Mouse (Mus musculus): Measurements from ENCODE around the gene Hoxd12.

The Hoxd12 gene

GRCm38 (mm10) chr2:74681594-74682531 is 7.0 kb downstream of the Hoxd12 start:
- DNase-seq (ENCODE audit: low spot score): no peak

DNA sequence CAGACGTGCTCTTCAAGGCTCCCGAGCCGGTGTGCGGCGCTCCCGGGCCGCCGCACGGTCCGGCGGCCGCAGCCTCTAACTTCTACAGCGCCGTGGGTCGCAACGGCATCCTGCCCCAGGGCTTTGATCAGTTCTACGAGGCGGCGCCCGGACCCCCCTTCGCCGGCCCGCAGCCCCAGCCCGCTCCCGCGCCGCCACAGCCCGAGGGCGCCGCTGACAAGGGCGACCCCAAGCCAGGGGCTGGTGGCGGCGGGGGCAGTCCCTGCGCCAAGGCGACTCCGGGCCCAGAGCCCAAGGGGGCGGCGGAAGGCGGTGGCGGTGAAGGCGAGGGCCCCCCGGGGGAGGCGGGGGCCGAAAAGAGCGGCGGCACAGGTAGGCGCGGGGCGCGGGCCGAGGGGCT is 8.0 kb downstream of the Hoxd12 start:
- DNase-seq (ENCODE audit: low spot score): no peak

GRCm38 (mm10) chr2:74683471-74683951 is 8.7 kb downstream of the Hoxd12 start:
- DNase-seq (ENCODE audit: low spot score): no peak

DNA sequence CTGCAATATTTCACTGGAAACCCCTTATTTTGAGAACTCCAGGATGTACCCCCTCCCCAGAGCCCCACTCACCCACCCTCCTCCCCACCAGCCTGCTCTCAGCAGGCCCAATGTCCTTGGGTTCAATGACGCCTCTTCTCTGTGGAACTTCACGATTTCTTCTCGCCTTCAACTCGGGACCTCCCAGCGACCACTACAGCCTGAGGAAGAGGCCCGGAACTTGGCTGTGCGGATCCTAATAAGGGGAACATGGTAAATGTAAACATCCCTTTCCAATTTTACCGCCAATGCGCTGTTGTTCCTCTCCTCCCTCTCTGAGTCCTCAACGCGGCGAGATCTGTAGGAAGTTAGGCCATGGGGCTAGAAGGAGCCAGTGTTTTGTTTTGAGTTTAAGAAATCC is 9.3 kb downstream of the Hoxd12 start:
- no peak for DNase-seq (ENCODE audit: low spot score)

GRCm38 (mm10) chr2:74685059-74685603 is 10.3 kb downstream of the Hoxd12 start:
- no peak for DNase-seq (ENCODE audit: low spot score)

DNA sequence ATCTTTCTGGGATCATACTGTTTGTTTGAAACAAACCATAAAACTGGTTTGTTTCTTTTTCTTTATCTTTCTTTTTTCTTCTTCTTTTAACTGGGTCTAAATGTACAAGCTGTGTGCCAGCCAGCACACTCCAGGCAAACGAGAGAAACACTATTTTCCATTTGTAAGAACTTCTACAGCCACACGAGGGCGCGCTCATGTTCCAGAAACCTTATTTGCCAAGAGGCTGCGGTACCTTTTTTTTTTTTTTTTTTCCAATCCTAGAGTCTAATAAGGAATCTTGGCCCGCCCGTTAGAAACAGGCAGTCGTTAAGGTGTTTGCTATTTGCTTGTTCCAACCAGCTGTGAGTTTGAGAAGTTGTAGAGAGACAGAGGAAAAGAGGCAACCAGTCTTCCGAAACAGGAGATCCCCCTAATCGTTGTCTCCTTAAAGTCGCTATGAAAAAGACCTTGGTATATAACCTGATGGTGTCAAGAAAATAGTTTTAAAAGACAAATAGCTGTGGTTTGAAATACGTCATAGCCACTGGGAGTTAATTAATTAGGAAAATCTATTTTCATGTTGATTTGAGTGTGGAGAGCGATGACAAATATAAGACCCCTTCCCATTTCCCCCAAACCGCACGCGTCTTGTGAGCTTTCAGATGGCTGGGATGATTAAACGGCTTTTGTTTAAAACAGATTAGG is 11.6 kb downstream of the Hoxd12 start:
- DNase-seq (ENCODE audit: low spot score): peak; percentile 93

GRCm38 (mm10) chr2:74686988-74687697 is 12.3 kb downstream of the Hoxd12 start:
- DNase-seq (ENCODE audit: low spot score): no peak

GRCm38 (mm10) chr2:74687698-74688555 is 13.1 kb downstream of the Hoxd12 start:
- DNase-seq (ENCODE audit: low spot score): no peak

GRCm38 (mm10) chr2:74688795-74689573 is 14.2 kb downstream of the Hoxd12 start:
- DNase-seq (ENCODE audit: low spot score): no peak

- DNase-seq (ENCODE audit: low spot score): no peak
Observed at GRCm38 (mm10) chr2:74689574-74690337, 14.9 kb downstream of the Hoxd12 start.

- DNase-seq (ENCODE audit: low spot score): no peak
Observed at GRCm38 (mm10) chr2:74690338-74690716, 15.5 kb downstream of the Hoxd12 start.

GRCm38 (mm10) chr2:74691022-74691951 is 16.5 kb downstream of the Hoxd12 start, which contains the start of gene Hoxd10:
Gene Hoxd10, plus strand, starts transcription at chr2:74691924.
- peak; percentile 90 for DNase-seq (ENCODE audit: low spot score)

DNA sequence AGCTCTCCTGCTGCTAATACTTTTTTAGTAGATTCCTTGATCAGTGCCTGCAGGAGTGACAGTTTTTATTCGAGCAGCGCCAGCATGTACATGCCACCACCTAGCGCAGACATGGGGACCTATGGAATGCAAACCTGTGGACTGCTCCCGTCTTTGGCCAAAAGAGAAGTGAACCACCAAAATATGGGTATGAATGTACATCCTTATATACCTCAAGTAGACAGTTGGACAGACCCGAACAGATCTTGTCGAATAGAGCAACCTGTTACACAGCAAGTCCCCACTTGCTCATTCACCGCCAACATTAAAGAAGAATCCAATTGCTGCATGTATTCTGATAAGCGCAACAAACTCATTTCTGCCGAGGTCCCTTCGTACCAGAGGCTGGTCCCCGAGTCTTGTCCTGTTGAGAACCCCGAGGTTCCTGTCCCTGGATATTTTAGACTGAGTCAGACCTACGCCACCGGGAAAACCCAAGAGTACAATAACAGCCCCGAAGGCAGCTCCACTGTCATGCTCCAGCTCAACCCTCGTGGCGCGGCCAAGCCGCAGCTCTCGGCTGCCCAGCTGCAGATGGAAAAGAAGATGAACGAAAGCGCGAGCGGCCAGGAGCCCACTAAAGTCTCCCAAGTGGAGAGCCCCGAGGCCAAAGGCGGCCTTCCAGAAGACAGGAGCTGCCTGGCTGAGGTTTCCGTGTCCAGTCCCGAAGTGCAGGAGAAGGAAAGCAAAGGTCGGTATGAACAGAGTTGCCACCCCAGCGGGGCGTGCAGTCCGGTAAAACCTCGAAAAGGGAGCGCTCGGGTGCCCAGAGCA is 17.4 kb downstream of the Hoxd12 start:
- no peak for DNase-seq (ENCODE audit: low spot score)

DNA sequence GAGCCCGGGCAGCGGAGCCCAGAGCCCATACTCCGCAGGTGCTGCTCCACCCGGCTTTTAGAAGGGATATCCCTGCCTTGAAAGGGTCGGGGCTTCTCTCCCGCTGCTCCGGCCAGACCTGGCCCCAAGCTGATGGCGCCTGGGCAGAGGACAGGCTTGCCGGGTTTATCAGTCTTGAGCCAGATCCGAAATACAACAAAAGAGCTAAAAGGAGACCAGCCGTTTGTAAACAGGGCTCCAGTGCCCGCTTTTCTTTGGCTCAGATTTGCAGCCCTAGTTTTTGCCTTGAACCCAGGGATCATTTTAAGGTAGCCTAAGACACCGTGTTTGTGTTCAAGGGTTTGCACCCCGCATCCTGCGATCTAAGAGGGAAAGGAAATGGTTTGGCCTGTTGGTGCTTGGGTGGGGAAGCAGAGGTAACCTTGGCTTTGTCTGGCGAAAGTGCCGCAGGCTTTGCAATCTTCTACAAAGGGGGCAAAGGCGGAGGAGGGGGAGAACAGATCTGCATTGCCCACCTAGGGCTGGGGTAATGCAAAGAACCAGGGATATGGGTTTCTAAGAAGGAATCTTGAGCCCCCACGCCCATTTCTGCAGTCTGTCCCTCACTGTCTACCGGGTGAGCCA is 18.1 kb downstream of the Hoxd12 start:
- DNase-seq (ENCODE audit: low spot score): no peak

DNA sequence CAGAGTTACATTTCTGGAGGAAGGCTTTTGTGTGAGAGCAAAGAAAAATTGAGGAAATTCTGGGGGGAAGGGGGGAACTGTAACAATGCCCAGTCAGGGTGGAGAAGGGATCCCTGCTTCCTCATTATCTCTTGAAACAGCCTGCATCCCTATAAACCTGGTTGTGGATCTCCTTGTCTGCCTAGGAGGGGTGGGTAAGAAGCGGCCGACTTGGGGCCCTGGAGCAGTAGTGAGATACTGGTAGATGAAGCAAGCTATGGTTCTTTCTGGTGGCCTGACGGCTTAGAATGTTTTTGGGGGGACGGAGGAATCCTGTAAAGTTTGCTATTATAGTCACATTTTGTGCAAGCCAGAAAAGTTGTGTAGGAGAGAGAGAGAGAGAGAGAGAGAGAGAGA is 18.6 kb downstream of the Hoxd12 start:
- DNase-seq (ENCODE audit: low spot score): no peak

GRCm38 (mm10) chr2:74694066-74694465 is 19.3 kb downstream of the Hoxd12 start:
- DNase-seq (ENCODE audit: low spot score): peak; percentile 85

DNA sequence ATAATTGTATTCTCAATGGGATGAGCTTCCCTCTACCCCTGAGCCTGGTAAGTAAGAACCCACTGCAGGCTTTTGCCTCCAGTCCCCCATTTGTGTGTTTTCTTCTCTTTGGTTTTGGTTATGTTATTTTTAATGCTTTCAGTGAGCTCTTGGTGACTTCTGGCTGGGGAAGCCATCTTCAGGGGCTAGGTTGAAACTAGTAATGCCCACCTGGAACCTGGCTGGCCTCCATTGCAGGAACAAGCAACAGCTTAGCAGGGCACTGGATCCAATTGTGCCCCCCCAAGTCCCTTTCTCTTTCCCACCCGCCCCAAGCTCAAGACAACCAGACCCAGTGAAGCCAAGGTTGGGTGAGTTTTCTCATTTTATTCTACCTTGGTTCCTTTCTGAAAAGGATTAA is 20.6 kb downstream of the Hoxd12 start:
- DNase-seq (ENCODE audit: low spot score): no peak
